Mouse (Mus musculus) brain, embryonic 18.5 days (tissue): ENCODE results near the gene Miox.

ENCODE experiments used
- DNase-seq: peaks from one replicate; pipeline ENCODE4 v3.0.0-alpha.2; 2012; ENCODE audit warnings: low read depth, low spot score

Miox gene

GRCm38 (mm10) chr15:89334271-89334670, at the start of gene Miox:
Miox (plus strand) TSS chr15:89334398.
- no peak for DNase-seq

DNA sequence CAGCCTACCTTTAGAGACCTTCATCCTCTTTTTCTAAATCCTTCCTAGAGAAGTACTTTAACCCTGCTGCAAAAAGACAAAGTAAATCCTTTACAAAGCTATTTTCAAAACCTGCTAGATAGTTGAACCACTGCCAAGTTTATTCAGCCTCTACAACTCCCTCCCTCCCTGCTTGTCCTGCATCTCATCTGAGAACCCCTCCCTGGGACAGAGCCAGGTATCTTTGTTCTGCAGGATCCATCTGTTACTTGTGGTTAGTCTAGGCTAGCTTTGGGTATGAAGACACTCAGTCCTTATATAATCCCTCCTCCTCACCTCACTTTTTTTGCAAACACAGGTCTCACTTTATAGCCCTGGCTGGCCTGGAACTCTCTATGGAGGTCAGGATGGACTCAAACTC, 49.2 kb upstream of the Miox start:
- DNase-seq: no peak

GRCm38 (mm10) chr15:89285478-89285877, 48.7 kb upstream of the Miox start:
- DNase-seq: no peak

GRCm38 (mm10) chr15:89286114-89286513, 48.1 kb upstream of the Miox start:
- DNase-seq: no peak

GRCm38 (mm10) chr15:89286582-89286981, 47.6 kb upstream of the Miox start:
- no peak for DNase-seq

DNA sequence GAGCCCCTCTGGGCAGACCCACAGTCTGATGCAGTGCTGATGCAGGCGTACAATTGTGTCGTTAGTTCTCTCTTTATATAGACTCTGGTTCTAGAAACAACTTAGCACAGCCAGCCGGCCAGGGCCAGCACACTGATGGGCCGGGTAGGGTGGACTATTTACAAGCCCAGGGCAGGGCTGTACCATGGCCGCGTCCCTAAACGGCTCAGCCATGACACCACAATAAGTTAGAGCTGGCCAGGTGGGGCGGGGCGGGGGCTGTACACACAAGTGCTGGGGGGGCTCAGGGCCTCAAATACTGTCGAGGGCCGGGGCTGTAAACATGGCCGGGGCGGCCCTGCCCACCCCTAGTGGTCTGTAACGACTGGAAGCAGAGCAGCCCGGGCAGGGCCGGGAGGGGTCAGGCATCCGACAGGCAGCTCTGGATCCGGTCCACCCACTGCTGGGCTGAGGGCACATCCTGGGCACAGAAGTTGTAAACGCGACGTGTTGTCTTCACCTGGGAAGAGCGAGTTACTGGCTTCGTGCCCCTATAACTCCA, 45.9 kb upstream of the Miox start:
- DNase-seq: no peak

DNA sequence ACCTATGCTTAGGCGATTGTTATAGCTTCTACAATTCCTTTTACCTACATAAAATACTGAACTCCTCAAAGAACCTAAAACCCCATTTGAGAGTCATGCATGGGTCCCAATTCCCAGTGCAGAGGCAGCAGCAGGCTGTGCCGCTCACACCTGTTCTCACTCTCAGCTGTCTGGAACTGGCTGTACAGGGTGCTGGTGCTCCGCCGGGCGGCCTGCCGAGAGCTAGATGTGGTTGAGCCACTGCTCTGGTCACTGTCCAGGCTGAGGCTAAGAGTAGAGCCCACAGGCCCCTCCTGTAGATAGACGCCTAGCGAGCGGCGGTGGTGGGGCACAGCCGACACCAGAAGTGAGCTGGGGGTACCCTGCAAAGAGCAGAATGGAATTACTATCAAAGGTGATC, 44.7 kb upstream of the Miox start:
- no peak for DNase-seq

DNA sequence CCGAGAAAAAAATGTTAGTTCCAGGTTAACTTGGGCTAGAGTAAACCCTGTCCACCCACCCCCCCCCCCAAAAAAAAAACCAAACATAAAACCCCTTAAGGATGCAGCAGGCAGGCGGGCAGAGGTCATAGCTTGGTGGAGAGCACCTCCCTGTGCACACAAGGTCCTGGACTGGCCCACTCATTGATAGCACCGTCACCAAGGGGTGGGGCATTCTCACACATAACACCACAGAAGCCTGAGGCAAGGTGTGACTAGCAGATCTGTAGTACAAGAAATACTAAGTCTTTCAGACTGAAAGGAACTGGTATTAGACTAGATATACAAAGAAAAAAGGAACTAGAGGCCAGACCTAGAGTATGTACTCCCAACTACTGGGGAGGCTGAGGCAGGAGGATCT, 42.7 kb upstream of the Miox start:
- DNase-seq: no peak

DNA sequence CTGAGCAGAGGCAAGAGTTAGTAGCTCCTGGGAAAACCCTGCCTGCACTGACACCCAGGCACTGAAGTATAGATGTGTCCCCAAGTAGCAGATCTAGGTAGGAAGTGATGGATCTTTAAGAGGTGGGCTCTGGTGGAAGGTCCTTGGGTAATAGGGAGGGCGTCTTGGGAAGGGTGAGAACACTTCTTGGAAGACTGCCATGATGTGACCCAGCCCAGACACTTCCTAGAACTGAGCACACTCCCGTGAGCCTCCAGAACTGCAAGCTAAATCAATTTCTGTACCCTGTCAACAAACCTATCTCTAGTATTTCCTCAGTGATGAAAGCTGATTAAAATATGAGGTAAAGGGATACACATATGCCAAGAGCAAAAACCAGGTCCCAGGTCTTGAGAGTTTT, 41.4 kb upstream of the Miox start:
- no peak for DNase-seq

DNA sequence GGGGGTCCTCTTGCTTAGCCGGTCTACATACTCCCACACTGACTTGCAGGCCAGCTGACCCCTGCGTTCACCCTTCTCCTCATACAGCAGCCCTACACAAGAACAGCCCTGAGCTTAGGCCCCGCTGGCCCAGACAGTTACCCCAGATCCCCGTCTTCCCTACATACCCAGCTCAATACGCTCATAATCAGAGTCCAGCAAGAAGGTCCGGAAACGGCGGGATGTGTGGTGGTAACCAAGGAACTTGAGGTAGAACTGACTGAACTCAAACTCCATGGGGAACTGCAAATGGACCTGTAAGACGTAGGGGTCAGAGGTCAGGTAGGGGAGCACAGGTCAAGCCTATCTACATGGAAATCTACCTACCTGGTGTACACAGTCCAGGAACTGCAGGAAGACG, 40.4 kb upstream of the Miox start:
- DNase-seq: no peak

DNA sequence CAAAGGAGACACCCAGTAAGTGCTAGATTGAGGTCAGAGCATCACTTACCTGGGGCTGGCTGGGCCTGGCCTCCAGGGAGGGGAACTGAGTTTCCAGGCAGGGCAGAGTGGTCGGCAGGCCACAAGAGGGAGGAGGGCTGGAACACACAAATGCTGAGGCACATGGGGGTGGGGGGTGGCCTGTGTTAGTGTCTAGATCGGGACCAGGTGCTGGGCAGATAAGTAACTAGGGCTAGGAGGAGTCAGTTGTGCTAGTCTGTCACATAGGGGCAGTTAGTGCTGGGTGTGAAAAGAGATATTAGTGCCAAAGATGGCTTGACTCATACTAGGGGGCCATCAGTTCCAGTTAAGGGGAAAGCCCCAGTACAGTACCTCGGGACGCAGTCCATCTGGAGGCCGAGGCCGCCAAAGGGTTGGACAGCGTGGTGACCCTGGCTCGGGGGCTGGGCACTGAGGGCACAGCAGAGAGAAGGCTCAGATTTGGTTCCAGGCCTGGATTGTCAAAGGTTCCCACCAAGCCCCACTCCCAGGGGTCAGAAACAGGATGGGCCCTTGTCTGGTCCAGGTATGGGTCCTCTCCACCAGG, 38.5 kb upstream of the Miox start:
- DNase-seq: no peak

- DNase-seq: no peak
Observed at GRCm38 (mm10) chr15:89296465-89296864, 37.7 kb upstream of the Miox start.

DNA sequence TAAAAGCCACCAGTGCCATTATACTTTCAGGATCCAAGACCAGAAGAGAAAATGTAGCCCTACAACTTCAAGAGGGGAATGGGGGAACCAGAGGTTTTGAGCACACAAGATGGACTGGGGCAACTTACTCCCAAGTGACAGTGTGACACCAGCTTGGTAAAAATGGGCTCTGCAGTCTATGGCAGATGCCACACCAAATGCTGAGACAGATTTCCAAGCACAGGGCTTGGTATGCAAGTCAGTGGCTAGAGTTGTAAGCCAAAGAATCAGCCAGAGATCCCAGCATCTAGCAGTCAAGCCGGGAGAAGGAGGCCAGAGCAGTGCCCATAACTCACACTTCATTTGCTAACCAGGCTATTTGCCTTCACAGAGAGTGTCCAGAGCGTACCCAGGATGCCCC, 36.5 kb upstream of the Miox start:
- DNase-seq: no peak

DNA sequence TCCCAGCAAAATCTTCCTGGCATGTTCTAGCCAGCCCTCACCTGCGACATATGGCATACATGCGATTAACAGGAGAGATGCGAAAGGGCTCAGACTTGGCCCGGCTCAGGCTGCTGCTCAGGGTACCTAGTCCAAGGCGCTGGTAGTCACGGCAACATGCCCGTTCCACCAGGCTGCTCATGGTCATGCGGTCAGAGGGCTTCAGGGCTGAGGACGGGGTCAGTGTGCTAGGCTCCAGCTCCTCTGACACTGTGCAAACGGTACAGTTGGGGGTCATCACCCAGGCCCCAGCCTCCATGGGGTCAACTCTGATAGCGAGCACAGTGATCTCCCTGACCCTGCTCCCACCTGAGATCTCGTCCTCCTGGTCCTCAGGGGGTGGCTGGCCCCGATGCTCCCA, 34.0 kb upstream of the Miox start:
- no peak for DNase-seq

DNA sequence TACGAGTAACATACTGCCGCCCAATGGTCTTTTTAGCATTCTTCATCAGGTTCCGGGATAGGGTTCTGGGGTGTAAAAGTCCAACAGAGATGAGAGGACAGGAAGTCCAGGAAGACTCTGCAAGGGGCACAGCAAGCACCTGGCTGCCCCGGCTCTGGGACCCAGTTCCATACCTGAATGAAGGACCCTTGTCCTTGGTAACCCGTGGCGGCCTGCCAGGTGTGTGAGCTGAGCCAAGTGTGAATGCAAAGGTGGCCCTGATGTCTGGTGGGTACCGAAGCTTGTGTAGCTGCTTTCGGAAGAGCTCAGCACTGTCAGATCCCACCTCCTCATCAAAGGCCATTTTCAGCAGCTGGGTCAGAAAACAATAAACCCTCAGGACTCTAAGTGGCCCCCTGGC, 33.6 kb upstream of the Miox start:
- DNase-seq: no peak

DNA sequence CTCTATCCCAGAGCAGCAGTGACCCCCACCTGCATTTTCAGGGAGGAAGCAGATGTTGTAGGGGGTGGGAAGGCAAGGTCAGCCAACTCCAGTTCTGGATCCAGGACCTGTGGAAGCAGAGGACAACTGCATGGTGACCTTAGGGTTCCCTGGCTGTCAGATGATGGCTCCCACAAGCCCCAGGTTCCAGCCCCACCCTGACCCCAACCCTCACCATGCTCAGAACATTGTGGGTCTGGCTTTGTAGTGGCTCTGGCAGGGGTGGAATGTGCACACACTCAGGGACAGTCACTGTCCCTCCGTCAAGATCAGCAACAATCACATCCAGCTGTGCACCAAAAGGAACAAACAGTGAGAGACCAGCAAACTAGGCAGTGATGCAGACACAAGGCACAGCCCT, 28.2 kb upstream of the Miox start:
- DNase-seq: no peak

- no peak for DNase-seq
Observed at GRCm38 (mm10) chr15:89307461-89307860, 26.7 kb upstream of the Miox start.

- DNase-seq: no peak
Observed at GRCm38 (mm10) chr15:89308406-89309139, 25.6 kb upstream of the Miox start.

- no peak for DNase-seq
Observed at GRCm38 (mm10) chr15:89309962-89310498, 24.2 kb upstream of the Miox start.

- no peak for DNase-seq
Observed at GRCm38 (mm10) chr15:89313359-89313758, 20.8 kb upstream of the Miox start.

DNA sequence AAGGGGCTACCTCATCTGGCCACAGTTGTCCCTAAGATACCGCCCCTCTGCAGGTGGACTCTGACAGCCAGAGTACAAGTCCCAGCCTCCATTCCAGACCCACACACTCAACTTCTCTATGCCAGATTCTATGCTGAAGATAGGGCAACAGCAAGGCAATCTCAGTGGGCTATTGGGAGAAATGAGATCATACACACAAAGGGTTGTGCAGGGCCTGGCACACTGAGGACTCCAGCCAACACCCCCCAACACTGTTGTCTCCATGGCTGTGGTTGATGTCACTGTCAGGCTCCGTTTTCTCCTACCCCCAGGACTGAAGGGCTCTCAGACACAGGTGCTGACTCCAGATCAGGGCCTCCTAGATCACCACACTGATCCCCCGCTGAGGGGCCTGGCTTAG, 20.1 kb upstream of the Miox start:
- DNase-seq: no peak

GRCm38 (mm10) chr15:89314511-89315189, 19.5 kb upstream of the Miox start:
- no peak for DNase-seq
